Mouse (Mus musculus) hindbrain, embryonic 11.5 days (tissue): ENCODE results near the gene Hoxc5. TPM values are rescaled to one million over a fixed set of nuclear protein-coding genes. Genes with fewer than 3 reads are reported as not detected.

Experiments used
- ATAC-seq: fragments of 200-750 bp; cut with Nextera tagmentation; 2 replicates; pipeline ENCODE4 v1.8.0; 2017; ENCODE audit warnings: mild to moderate bottlenecking, moderate TSS enrichment, moderate library complexity; ENCODE audit not compliant: low FRiP score
- DNase-seq: peaks from one replicate; pipeline ENCODE4 v3.0.0-alpha.2; 2015; ENCODE audit warnings: low spot score
- H3K27ac ChIP-seq: fragments of 300-500 bp; sonication (generic); 2 replicates; pipeline ENCODE4 v1.5.1; 2014; ENCODE audit warnings: mild to moderate bottlenecking, low read depth, low read length
- H3K27me3 ChIP-seq: fragments of 300-500 bp; sonication (generic); 2 replicates; pipeline ENCODE4 v1.6.1; 2014; ENCODE audit warnings: mild to moderate bottlenecking, low read length, moderate library complexity, mixed read lengths; ENCODE audit not compliant: control insufficient read depth, insufficient read depth
- H3K36me3 ChIP-seq: fragments of 300-500 bp; sonication (generic); 2 replicates; pipeline ENCODE4 v1.6.1; 2014; ENCODE audit warnings: mild to moderate bottlenecking, low read length, moderate library complexity, mixed read lengths; ENCODE audit not compliant: control insufficient read depth, insufficient read depth
- H3K4me1 ChIP-seq: fragments of 300-500 bp; sonication (generic); replicated peaks from 2 replicates; pipeline ENCODE4 v1.6.1; 2014; ENCODE audit warnings: low read length, mixed read lengths; ENCODE audit not compliant: control insufficient read depth, insufficient read depth
- H3K4me2 ChIP-seq: fragments of 300-500 bp; sonication (generic); replicated peaks from 2 replicates; pipeline ENCODE4 v1.6.1; 2014; ENCODE audit warnings: mild to moderate bottlenecking, low read depth, low read length
- H3K4me3 ChIP-seq: fragments of 300-500 bp; sonication (generic); 2 replicates; pipeline ENCODE4 v1.5.1; 2014; ENCODE audit warnings: low read depth, low read length
- H3K9ac ChIP-seq: fragments of 300-500 bp; sonication (generic); 2 replicates; pipeline ENCODE4 v1.6.1; 2014; ENCODE audit warnings: low read depth, low read length
- H3K9me3 ChIP-seq: fragments of 300-500 bp; sonication (generic); 2 replicates; pipeline ENCODE4 v1.6.1; 2016; ENCODE audit warnings: low read length; ENCODE audit not compliant: control insufficient read depth
- WGBS: fragments of 180-500 bp; shearing (Covaris S2); extraction: QIAGEN DNeasy Blood & Tissue Kit; methylation state at CpG from one replicate; pipeline ENCODE4 v1.1.7; 2014; 5-methylcytosine and 5-hydroxymethylcytosine counted together
- polyA plus RNA-seq: library from polyadenylated mRNA; unstranded; fragments of >200 nt; fragmentation: Nextera tagmentation; extraction: Ambion mirVana; gene quantifications from 2 replicates; pipeline ENCODE4 v1.2.1, GENCODE M21; 2014

The Hoxc5 gene
- polyA plus RNA-seq, 1 experiment from 2014 or later: 21.0 TPM

DNA sequence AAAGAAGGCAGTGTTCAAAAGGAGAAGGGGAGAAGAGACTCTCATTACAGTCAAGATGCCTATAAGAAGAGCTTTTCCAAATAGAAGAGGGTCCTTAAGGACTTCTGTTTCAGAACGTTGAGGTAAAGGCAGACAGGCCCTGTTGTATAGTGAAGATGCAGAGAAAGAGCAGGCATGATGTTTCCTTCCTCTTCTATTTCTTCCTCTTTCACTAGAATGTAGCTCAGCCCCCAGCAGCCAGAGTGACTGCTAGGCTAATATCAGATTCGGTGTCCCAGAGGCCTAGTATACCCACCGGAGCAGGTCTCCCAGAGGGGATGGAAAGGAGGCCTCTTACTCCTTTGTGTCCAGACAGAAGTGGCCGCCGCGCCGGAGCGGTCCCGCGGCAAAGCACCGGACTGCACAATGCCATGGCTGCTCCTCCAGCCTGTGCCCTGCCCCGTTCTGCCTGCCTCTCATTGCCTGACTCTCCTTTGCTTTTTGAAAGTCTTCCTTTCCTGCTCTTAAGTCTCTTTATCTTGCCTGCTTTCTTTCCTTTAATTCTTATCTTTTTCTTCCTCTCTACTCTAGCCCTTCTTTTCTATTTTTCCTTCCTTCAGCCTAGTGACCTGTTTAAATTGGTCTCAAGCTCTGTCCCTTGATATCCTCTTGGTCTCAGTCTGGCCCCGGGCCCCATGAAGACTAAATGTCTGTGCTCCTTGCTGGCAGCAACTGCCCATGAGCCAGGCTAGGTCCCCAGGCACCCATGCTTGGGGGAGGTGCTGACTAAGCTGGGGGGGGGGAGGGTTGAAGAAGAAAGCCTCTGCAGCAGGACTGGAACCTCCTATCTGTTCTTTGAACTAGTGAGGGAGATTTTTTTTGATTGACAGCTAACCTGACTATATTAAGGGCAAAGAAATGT lies 11.6 kb downstream of the Hoxc5 start:
- H3K27ac ChIP-seq: no peak overlapping the region
- H3K4me1 ChIP-seq: no peaks in the 10 kb centered on the region
- H3K4me3 ChIP-seq: no peak overlapping the region
- 2% methylated on average over 13 of the region's 13 CpGs for WGBS
- H3K4me2 ChIP-seq: no peak overlapping the region
- H3K27me3 ChIP-seq: peaks cover 97% of the 10 kb centered on the region
- H3K9me3 ChIP-seq: no peaks in the 10 kb centered on the region
- no peak for ATAC-seq
- no peaks in the 10 kb centered on the region for H3K36me3 ChIP-seq
- H3K9ac ChIP-seq: no peak overlapping the region
- no peak for DNase-seq

GRCm38 (mm10) chr15:102979936-102980335 lies 12.7 kb downstream of the Hoxc5 start:
- no peaks in the 10 kb centered on the region for H3K4me1 ChIP-seq
- WGBS: 0% methylated on average over 1 of the region's 1 CpGs
- H3K9me3 ChIP-seq: no peaks in the 10 kb centered on the region
- H3K4me2 ChIP-seq: no peak overlapping the region
- H3K9ac ChIP-seq: no peak overlapping the region
- no peaks in the 10 kb centered on the region for H3K36me3 ChIP-seq
- H3K27me3 ChIP-seq: peaks cover 97% of the 10 kb centered on the region
- no peak overlapping the region for H3K4me3 ChIP-seq
- no peak for ATAC-seq
- DNase-seq: no peak
- H3K27ac ChIP-seq: no peak overlapping the region

DNA sequence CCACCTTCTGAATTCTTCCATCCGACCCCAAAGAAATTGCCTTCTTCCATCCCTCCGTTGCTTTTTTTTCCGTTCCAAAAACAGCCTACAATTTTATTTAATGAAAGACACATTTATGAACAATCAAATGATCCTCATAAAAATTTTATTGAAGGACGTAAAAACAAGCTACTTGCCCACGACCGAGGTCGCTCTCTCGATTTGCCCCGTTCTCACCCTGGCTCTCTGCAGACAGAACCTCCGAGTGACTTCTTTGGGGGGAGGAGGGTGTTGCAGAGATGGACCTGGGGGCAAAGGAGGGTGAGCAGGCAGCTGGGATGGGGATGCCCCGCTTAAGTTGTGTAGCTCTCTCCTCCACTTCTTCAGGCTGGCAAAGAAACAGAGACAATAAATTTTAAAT lies 13.1 kb downstream of the Hoxc5 start:
- Histone ChIP-seq H3K36me3 (no peaks in the 10 kb centered on the region), H3K27ac (no peak overlapping the region), H3K9ac (no peak overlapping the region), H3K27me3 (peaks cover 96% of the 10 kb centered on the region), H3K4me3 (no peak overlapping the region), H3K4me2 (no peak overlapping the region), H3K4me1 (no peaks in the 10 kb centered on the region), H3K9me3 (no peaks in the 10 kb centered on the region)
- DNase-seq: no peak
- ATAC-seq: no peak
- 3% methylated on average over 11 of the region's 11 CpGs for WGBS

- no peak for ATAC-seq
- Histone ChIP-seq H3K36me3 (no peaks in the 10 kb centered on the region), H3K4me1 (no peaks in the 10 kb centered on the region), H3K9me3 (no peaks in the 10 kb centered on the region), H3K27me3 (peaks cover 96% of the 10 kb centered on the region), H3K27ac (no peak overlapping the region), H3K9ac (no peak overlapping the region), H3K4me2 (peak overlapping the region; percentile 50; the same call in 1 of the 2 replicates), H3K4me3 (peak overlapping the region; percentile 23; the same call in 1 of the 2 replicates)
- WGBS: under 1% methylated on average over 14 of the region's 14 CpGs
- no peak for DNase-seq
These were observed 13.7 kb downstream of the Hoxc5 start for GRCm38 (mm10) chr15:102980912-102981311.

DNA sequence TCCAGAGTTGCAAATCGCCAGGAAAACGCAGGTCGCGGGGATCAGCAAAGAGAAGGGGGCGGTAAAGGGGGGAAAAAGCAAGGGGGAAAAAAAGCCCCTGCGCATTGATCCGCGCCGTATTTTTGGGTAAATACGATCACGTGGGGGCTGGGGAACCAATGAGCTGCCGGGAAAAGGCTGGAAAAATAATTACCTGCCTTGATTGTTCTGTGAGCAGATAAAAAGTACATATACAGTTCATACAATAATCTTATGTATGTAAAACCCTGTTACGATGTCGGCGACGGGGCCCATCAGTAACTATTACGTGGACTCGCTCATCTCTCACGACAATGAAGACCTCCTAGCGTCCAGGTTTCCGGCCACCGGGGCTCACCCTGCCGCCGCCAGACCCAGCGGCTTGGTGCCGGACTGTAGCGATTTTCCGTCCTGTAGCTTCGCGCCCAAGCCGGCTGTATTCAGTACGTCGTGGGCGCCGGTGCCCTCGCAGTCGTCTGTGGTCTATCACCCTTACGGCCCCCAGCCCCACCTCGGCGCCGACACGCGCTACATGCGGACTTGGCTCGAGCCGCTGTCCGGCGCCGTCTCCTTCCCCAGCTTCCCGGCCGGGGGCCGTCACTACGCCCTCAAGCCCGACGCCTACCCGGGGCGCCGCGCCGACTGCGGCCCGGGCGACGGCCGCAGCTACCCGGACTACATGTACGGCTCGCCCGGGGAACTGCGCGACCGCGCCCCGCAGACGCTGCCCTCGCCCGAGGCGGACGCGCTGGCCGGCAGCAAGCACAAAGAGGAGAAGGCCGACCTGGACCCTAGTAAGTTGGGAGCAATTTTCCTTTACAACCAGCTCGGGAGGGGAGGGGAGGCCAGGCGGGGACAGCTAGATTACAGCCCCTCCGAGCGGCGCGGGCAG lies 14.4 kb downstream of the Hoxc5 start:
- H3K4me3 ChIP-seq: peak overlapping the region; percentile 23
- no peak overlapping the region for H3K27ac ChIP-seq
- peak; percentile 76 for DNase-seq
- peak overlapping the region; percentile 50 for H3K4me2 ChIP-seq
- H3K4me1 ChIP-seq: no peaks in the 10 kb centered on the region
- no peaks in the 10 kb centered on the region for H3K36me3 ChIP-seq
- no peaks in the 10 kb centered on the region for H3K9me3 ChIP-seq
- no peak overlapping the region for H3K9ac ChIP-seq
- 0 out of 2 replicates have a peak, but pooled peaks have one; percentile 33 for ATAC-seq
- peaks cover 96% of the 10 kb centered on the region for H3K27me3 ChIP-seq
- WGBS: under 1% methylated on average over 88 of the region's 88 CpGs

DNA sequence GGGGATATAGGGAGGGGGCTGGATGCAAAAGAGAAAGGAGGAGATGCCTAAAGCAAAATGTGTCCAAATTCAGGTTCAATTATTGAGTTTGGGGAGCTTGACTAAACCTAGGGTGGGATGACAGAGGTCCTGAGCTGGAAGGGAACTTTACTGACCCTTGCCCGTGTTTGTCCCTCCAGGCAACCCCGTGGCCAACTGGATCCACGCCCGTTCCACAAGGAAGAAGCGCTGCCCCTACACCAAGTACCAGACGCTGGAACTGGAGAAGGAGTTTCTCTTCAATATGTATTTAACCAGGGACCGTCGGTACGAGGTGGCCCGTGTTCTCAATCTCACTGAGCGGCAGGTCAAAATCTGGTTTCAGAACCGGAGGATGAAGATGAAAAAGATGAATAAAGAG lies 16.5 kb downstream of the Hoxc5 start:
- ATAC-seq (no peak), DNase-seq (no peak)
- H3K36me3 ChIP-seq: no peaks in the 10 kb centered on the region
- H3K9me3 ChIP-seq: no peaks in the 10 kb centered on the region
- peaks cover 96% of the 10 kb centered on the region for H3K27me3 ChIP-seq
- H3K9ac ChIP-seq: no peak overlapping the region
- no peaks in the 10 kb centered on the region for H3K4me1 ChIP-seq
- H3K4me2 ChIP-seq: no peak overlapping the region
- H3K4me3 ChIP-seq: no peak overlapping the region
- WGBS: 2% methylated on average over 12 of the region's 12 CpGs
- no peak overlapping the region for H3K27ac ChIP-seq

DNA sequence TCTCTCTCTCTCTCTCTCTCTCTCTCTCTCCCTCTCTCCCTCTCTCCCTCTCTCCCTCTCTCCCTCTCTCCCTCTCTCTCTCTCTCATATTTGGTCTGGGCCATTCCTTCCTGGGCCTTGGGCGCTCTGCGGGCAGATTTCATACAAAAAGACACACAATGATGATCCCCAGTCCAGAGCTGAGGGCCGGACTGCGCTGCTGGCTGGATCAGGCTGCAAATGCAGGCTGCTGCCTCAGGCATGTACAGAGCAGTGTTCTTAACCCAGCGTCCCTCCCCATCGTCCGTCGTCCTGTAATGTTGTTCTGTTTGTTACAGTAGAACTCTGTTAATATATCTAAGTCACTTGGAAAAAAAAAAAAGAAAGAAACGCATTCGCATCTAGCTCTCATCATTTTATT lies 17.3 kb downstream of the Hoxc5 start:
- ATAC-seq: no peak

GRCm38 (mm10) chr15:102984925-102985324 lies 17.7 kb downstream of the Hoxc5 start:
- DNase-seq: no peak
- WGBS: 4% methylated on average over 3 of the region's 3 CpGs
- H3K36me3 ChIP-seq: no peaks in the 10 kb centered on the region
- no peak overlapping the region for H3K27ac ChIP-seq
- H3K27me3 ChIP-seq: peaks cover 96% of the 10 kb centered on the region
- H3K9me3 ChIP-seq: no peaks in the 10 kb centered on the region
- H3K4me2 ChIP-seq: no peak overlapping the region
- no peak for ATAC-seq
- no peak overlapping the region for H3K4me3 ChIP-seq
- no peak overlapping the region for H3K9ac ChIP-seq
- no peaks in the 10 kb centered on the region for H3K4me1 ChIP-seq

More for the DNA sequence above, 17.3 kb downstream of the Hoxc5 start:
- H3K27me3 ChIP-seq: peaks cover 96% of the 10 kb centered on the region
- H3K4me2 ChIP-seq: no peak overlapping the region
- H3K27ac ChIP-seq: no peak overlapping the region
- WGBS: 4% methylated on average over 10 of the region's 10 CpGs
- no peaks in the 10 kb centered on the region for H3K36me3 ChIP-seq
- H3K4me1 ChIP-seq: no peaks in the 10 kb centered on the region
- no peaks in the 10 kb centered on the region for H3K9me3 ChIP-seq
- H3K9ac ChIP-seq: no peak overlapping the region
- no peak overlapping the region for H3K4me3 ChIP-seq
- no peak for DNase-seq
